Mouse (Mus musculus) hindbrain, embryonic 14.5 days (tissue): ENCODE results near the gene Myl12a. TPM values are rescaled to one million over a fixed set of nuclear protein-coding genes. Genes with fewer than 3 reads are reported as not detected.

Experiments used
- ATAC-seq: fragments of 200-750 bp; cut with Nextera tagmentation; 2 replicates; pipeline ENCODE4 v1.8.0; 2017; ENCODE audit warnings: moderate number of reproducible peaks, mild to moderate bottlenecking, moderate TSS enrichment, moderate library complexity; ENCODE audit not compliant: low FRiP score
- DNase-seq: peaks from one replicate; pipeline ENCODE4 v3.0.0-alpha.2; 2015; ENCODE audit warnings: low spot score
- H3K27ac ChIP-seq: fragments of 300-500 bp; sonication (generic); 2 replicates; pipeline ENCODE4 v1.5.1; 2014; ENCODE audit warnings: mild to moderate bottlenecking, moderate library complexity
- H3K27me3 ChIP-seq: fragments of 300-500 bp; sonication (generic); 2 replicates; pipeline ENCODE4 v1.6.1; 2014; ENCODE audit warnings: mild to moderate bottlenecking, low read length, mixed read lengths; ENCODE audit not compliant: control insufficient read depth, insufficient read depth
- H3K36me3 ChIP-seq: fragments of 300-500 bp; sonication (generic); replicated peaks from 2 replicates; pipeline ENCODE4 v1.6.1; 2014; ENCODE audit not compliant: control insufficient read depth, insufficient read depth
- H3K4me1 ChIP-seq: fragments of 300-500 bp; sonication (generic); replicated peaks from 2 replicates; pipeline ENCODE4 v1.6.1; 2014; ENCODE audit warnings: antibody characterized with exemption, low read length, mixed read lengths; ENCODE audit not compliant: control insufficient read depth, insufficient read depth
- H3K4me2 ChIP-seq: fragments of 300-500 bp; sonication (generic); replicated peaks from 2 replicates; pipeline ENCODE4 v1.6.1; 2014; ENCODE audit warnings: mild to moderate bottlenecking, moderate library complexity
- H3K4me3 ChIP-seq: fragments of 300-500 bp; sonication (generic); replicated peaks from 2 replicates; pipeline ENCODE4 v1.5.1; 2014; ENCODE audit warnings: mild to moderate bottlenecking, low read length
- H3K9ac ChIP-seq: fragments of 300-500 bp; sonication (generic); 2 replicates; pipeline ENCODE4 v1.6.1; 2014
- H3K9me3 ChIP-seq: fragments of 300-500 bp; sonication (generic); 2 replicates; pipeline ENCODE4 v1.6.1; 2016; ENCODE audit warnings: low read length; ENCODE audit not compliant: control insufficient read depth
- WGBS: fragments of 180-500 bp; shearing (Covaris S2); extraction: QIAGEN DNeasy Blood & Tissue Kit; methylation state at CpG from one replicate; pipeline ENCODE4 v1.1.7; 2014; 5-methylcytosine and 5-hydroxymethylcytosine counted together
- polyA plus RNA-seq: library from polyadenylated mRNA; unstranded; fragments of >200 nt; fragmentation: Nextera tagmentation; extraction: Ambion mirVana; gene quantifications from 2 replicates; pipeline ENCODE4 v1.2.1, GENCODE M21; 2014

Gene Myl12a
- polyA plus RNA-seq, 1 experiment from 2014 or later, result 119 TPM

GRCm38 (mm10) chr17:70994671-70995070 is 8.0 kb downstream of the Myl12a start:
- DNase-seq (no peak), ATAC-seq (no peak)
- H3K9ac ChIP-seq, result no peak overlapping the region
- WGBS, result 92% methylated on average over 6 of the region's 6 CpGs
- H3K27me3 ChIP-seq, result no peaks in the 10 kb centered on the region
- no peak overlapping the region for H3K4me2 ChIP-seq
- H3K36me3 ChIP-seq, result peaks cover 5% of the 10 kb centered on the region; the same call in 1 of the 2 replicates
- no peaks in the 10 kb centered on the region for H3K9me3 ChIP-seq
- H3K27ac ChIP-seq, result no peak overlapping the region
- peaks cover 8% of the 10 kb centered on the region for H3K4me1 ChIP-seq
- no peak overlapping the region for H3K4me3 ChIP-seq

GRCm38 (mm10) chr17:70993385-70993807 is 9.3 kb downstream of the Myl12a start:
- no peak for ATAC-seq
- 58% methylated on average over 3 of the region's 3 CpGs for WGBS

GRCm38 (mm10) chr17:70992662-70993061 is 10.0 kb downstream of the Myl12a start:
- Histone ChIP-seq H3K4me2 (no peak overlapping the region), H3K27me3 (no peaks in the 10 kb centered on the region), H3K9me3 (no peaks in the 10 kb centered on the region), H3K27ac (no peak overlapping the region), H3K4me3 (no peak overlapping the region), H3K9ac (no peak overlapping the region), H3K4me1 (peaks cover 25% of the 10 kb centered on the region), H3K36me3 (peaks cover 12% of the 10 kb centered on the region; the same call in 1 of the 2 replicates)
- no peak for DNase-seq
- ATAC-seq, result no peak
- WGBS, result 92% methylated on average over 9 of the region's 9 CpGs

More at GRCm38 (mm10) chr17:70993385-70993807, 9.3 kb downstream of the Myl12a start:
- H3K9ac ChIP-seq, result no peak overlapping the region
- DNase-seq, result no peak
- H3K4me3 ChIP-seq, result no peak overlapping the region
- no peaks in the 10 kb centered on the region for H3K9me3 ChIP-seq
- H3K4me2 ChIP-seq, result no peak overlapping the region
- peaks cover 20% of the 10 kb centered on the region for H3K4me1 ChIP-seq
- H3K27ac ChIP-seq, result no peak overlapping the region
- H3K27me3 ChIP-seq, result no peaks in the 10 kb centered on the region
- H3K36me3 ChIP-seq, result peaks cover 9% of the 10 kb centered on the region; the same call in 1 of the 2 replicates

- Histone ChIP-seq H3K4me1 (peaks cover 25% of the 10 kb centered on the region), H3K9me3 (no peaks in the 10 kb centered on the region), H3K4me3 (no peak overlapping the region), H3K27ac (peak overlapping the region; percentile 95; the same call in 1 of the 2 replicates), H3K36me3 (peaks cover 12% of the 10 kb centered on the region; the same call in 1 of the 2 replicates), H3K4me2 (no peak overlapping the region), H3K27me3 (no peaks in the 10 kb centered on the region), H3K9ac (0 out of 2 replicates have a peak overlapping the region, but pooled peaks have one; percentile 97)
- DNase-seq, result no peak
- 89% methylated on average over 16 of the region's 16 CpGs for WGBS
- ATAC-seq, result no peak
Measured at GRCm38 (mm10) chr17:70991706-70992625, 10.7 kb downstream of the Myl12a start.

GRCm38 (mm10) chr17:70990403-70991303 is 12.0 kb downstream of the Myl12a start:
- DNase-seq (peak; percentile 79), ATAC-seq (peak; percentile 94)
- no peaks in the 10 kb centered on the region for H3K27me3 ChIP-seq
- peaks cover 25% of the 10 kb centered on the region for H3K4me1 ChIP-seq
- H3K9ac ChIP-seq, result peak overlapping the region; percentile 97
- peaks cover 15% of the 10 kb centered on the region; the same call in 1 of the 2 replicates for H3K36me3 ChIP-seq
- H3K9me3 ChIP-seq, result no peaks in the 10 kb centered on the region
- H3K4me3 ChIP-seq, result peak overlapping the region; percentile 97
- WGBS, result under 1% methylated on average over 63 of the region's 70 CpGs
- H3K4me2 ChIP-seq, result peak overlapping the region; percentile 65
- peak overlapping the region; percentile 95 for H3K27ac ChIP-seq

GRCm38 (mm10) chr17:70989991-70990390 is 12.7 kb downstream of the Myl12a start:
- H3K9me3 ChIP-seq, result no peaks in the 10 kb centered on the region
- H3K27ac ChIP-seq, result peak overlapping the region; percentile 95
- peak overlapping the region; percentile 65 for H3K4me2 ChIP-seq
- ATAC-seq (peak; percentile 77; the same call in 1 of the 2 replicates), DNase-seq (peak; percentile 49)
- H3K27me3 ChIP-seq, result no peaks in the 10 kb centered on the region
- H3K4me3 ChIP-seq, result peak overlapping the region; percentile 97
- peaks cover 25% of the 10 kb centered on the region for H3K4me1 ChIP-seq
- peaks cover 15% of the 10 kb centered on the region; the same call in 1 of the 2 replicates for H3K36me3 ChIP-seq
- H3K9ac ChIP-seq, result peak overlapping the region; percentile 97
- 1% methylated on average over 24 of the region's 24 CpGs for WGBS

GRCm38 (mm10) chr17:70989430-70989829 is 13.2 kb downstream of the Myl12a start:
- Histone ChIP-seq H3K4me1 (peaks cover 25% of the 10 kb centered on the region), H3K9ac (peak overlapping the region; percentile 97), H3K4me2 (peak overlapping the region; percentile 65), H3K36me3 (peaks cover 15% of the 10 kb centered on the region; the same call in 1 of the 2 replicates), H3K4me3 (peak overlapping the region; percentile 97), H3K27me3 (no peaks in the 10 kb centered on the region), H3K9me3 (no peaks in the 10 kb centered on the region), H3K27ac (peak overlapping the region; percentile 95)
- 47% methylated on average over 8 of the region's 8 CpGs for WGBS
- ATAC-seq (0 out of 2 replicates have a peak, but pooled peaks have one; percentile 22), DNase-seq (no peak)

- H3K9ac ChIP-seq, result no peak overlapping the region
Measured at GRCm38 (mm10) chr17:70988337-70988767, 14.3 kb downstream of the Myl12a start.

More at GRCm38 (mm10) chr17:70988337-70988767, 14.3 kb downstream of the Myl12a start:
- H3K27me3 ChIP-seq, result no peaks in the 10 kb centered on the region
- DNase-seq (no peak), ATAC-seq (no peak)
- peak overlapping the region; percentile 65 for H3K4me2 ChIP-seq
- no peaks in the 10 kb centered on the region for H3K9me3 ChIP-seq
- H3K4me1 ChIP-seq, result peaks cover 25% of the 10 kb centered on the region
- WGBS, result 85% methylated on average over 12 of the region's 12 CpGs
- no peak overlapping the region for H3K27ac ChIP-seq
- no peak overlapping the region for H3K4me3 ChIP-seq
- peaks cover 15% of the 10 kb centered on the region; the same call in 1 of the 2 replicates for H3K36me3 ChIP-seq
